Mouse (Mus musculus) bone marrow macrophage, adult 2 months (primary cell): ENCODE data around the gene Npas3.

Experiments
- CTCF ChIP-seq: IDR thresholded peaks from 2 replicates; pipeline ENCODE4 v1.5.1; 2012; ENCODE audit warnings: low read depth, mild to moderate bottlenecking, low read length, moderate library complexity
- POLR2A ChIP-seq: IDR thresholded peaks from 2 replicates; pipeline ENCODE4 v1.6.1; 2012; ENCODE audit warnings: mild to moderate bottlenecking, low read depth, low read length, borderline replicate concordance

GRCm38 (mm10) chr12:53623793-53624192, 375.3 kb downstream of the Npas3 start:
- TF ChIP-seq POLR2A (no peak), CTCF (no peak)
